Mouse (Mus musculus): ENCODE measurements around the gene Swt1. TPM values are rescaled to one million over a fixed set of nuclear protein-coding genes. Genes with fewer than 3 reads are reported as not detected.
"Not testable (repeated sequence)": the region's sequence is repeated elsewhere in the genome, so short reads cannot be mapped to it uniquely, and the experiment has no call there.

Gene Swt1
- polyA plus RNA-seq, 1 experiment: 0.31 TPM

DNA sequence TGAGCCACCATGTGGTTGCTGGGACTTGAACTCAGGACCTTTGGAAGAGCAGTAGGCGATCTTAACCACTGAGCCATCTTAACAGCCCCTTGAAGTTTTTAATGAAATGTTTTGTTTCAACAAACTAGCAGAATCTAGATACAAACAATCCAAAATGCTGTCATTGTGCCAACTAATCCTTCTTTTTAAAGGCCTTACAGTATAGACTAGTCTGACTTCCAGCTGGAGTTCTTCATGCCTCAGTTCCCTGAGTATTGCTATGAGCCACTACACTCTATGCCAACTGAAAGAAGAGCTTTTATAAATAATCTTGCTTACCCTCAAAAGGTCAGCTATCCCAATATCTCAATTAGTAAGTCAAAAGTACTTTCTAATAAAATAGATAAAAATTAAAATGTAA lies 55.4 kb downstream of the Swt1 start:
- Histone ChIP-seq H3K27me3 (ENCODE audit: control insufficient read depth) (no peaks in the 10 kb centered on the region), H3K36me3 (ENCODE audit: control insufficient read depth) (peaks cover 36% of the 10 kb centered on the region), H3K4me3 (replicated peaks) (no peak overlapping the region), H3K4me1 (ENCODE audit: control insufficient read depth) (no peaks in the 10 kb centered on the region), H3K9me3 (ENCODE audit: control insufficient read depth, low read length) (no peaks in the 10 kb centered on the region)
- no peak for TF ChIP-seq GATA1 (IDR thresholded peaks at IDR 0.05; ENCODE audit: low read length)
- TF ChIP-seq TAL1 (IDR thresholded peaks at IDR 0.05; ENCODE audit: low read length): no peak

DNA sequence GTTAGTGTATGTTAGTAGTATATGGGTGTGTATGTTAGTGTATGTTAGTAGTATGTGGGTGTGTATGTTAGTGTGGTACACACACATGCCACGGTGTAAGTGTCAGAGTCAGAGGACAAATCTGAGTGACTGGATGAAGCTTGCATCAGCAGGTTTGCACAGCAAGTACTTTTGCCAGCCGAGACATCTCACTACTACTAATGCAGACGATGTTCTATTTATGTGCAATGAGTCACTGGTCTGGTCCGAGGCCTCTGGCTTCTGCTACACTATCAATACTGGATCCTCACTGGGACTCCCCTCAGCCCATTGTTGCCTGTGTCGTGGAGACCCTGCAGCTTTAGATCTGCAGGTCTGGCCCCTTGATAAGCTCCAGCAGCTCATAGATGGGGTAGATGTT lies 56.7 kb downstream of the Swt1 start:
- TF ChIP-seq TAL1 (IDR thresholded peaks at IDR 0.05; ENCODE audit: low read length): no peak
- no peak for TF ChIP-seq GATA1 (IDR thresholded peaks at IDR 0.05; ENCODE audit: low read length)
- H3K4me3 ChIP-seq (replicated peaks): no peak overlapping the region
- peaks cover 48% of the 10 kb centered on the region for H3K36me3 ChIP-seq (ENCODE audit: control insufficient read depth)
- H3K9me3 ChIP-seq (ENCODE audit: control insufficient read depth, low read length): no peaks in the 10 kb centered on the region
- no peaks in the 10 kb centered on the region for H3K27me3 ChIP-seq (ENCODE audit: control insufficient read depth)
- no peaks in the 10 kb centered on the region for H3K4me1 ChIP-seq (ENCODE audit: control insufficient read depth)

DNA sequence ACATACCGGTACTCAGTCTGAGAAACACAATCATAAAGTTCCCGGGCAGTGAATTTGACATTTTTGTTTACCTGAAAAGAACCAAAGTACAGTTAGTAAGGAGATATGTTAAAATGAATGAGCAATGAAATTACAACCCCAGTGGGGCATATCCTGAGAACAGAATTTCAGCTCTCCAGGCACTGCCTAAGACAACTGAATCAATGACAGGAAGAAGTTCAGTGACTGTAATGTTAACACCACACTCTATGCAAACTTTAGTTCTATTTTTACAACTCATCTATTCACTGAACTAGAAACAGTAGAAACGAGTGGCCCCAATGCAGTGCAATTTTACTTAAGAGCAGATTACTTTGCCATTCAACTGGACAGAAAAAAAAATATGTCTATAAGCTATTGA lies 57.7 kb downstream of the Swt1 start:
- TF ChIP-seq GATA1 (IDR thresholded peaks at IDR 0.05; ENCODE audit: low read length): no peak
- TF ChIP-seq TAL1 (IDR thresholded peaks at IDR 0.05; ENCODE audit: low read length): no peak
- Histone ChIP-seq H3K27me3 (ENCODE audit: control insufficient read depth) (no peaks in the 10 kb centered on the region), H3K4me3 (replicated peaks) (no peak overlapping the region), H3K36me3 (ENCODE audit: control insufficient read depth) (peaks cover 57% of the 10 kb centered on the region), H3K4me1 (ENCODE audit: control insufficient read depth) (no peaks in the 10 kb centered on the region), H3K9me3 (ENCODE audit: control insufficient read depth, low read length) (no peaks in the 10 kb centered on the region)

DNA sequence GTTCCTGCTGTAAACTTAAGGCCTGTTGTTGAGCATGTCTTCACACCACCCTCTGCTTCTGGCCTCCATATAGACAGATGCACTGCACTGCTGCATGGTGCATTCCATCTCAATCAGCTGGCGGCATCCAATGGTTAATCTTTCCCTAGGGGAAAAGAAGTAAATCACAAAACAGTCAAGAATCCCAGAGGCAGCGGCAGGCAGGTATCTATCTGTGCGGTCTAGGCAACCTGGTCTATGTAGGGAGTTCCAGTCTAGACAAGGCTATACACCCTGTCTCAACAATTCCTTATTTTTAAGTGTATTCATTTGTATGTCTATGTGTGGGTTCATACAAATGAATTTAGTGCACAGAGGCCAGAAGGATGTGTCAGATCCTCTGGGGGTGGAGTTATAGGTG lies 59.8 kb downstream of the Swt1 start:
- TF ChIP-seq GATA1 (IDR thresholded peaks at IDR 0.05; ENCODE audit: low read length) (no peak), TAL1 (IDR thresholded peaks at IDR 0.05; ENCODE audit: low read length) (no peak)
- Histone ChIP-seq H3K36me3 (ENCODE audit: control insufficient read depth) (peaks cover 73% of the 10 kb centered on the region), H3K4me1 (ENCODE audit: control insufficient read depth) (no peaks in the 10 kb centered on the region), H3K27me3 (ENCODE audit: control insufficient read depth) (no peaks in the 10 kb centered on the region), H3K9me3 (ENCODE audit: control insufficient read depth, low read length) (no peaks in the 10 kb centered on the region), H3K4me3 (replicated peaks) (no peak overlapping the region)

DNA sequence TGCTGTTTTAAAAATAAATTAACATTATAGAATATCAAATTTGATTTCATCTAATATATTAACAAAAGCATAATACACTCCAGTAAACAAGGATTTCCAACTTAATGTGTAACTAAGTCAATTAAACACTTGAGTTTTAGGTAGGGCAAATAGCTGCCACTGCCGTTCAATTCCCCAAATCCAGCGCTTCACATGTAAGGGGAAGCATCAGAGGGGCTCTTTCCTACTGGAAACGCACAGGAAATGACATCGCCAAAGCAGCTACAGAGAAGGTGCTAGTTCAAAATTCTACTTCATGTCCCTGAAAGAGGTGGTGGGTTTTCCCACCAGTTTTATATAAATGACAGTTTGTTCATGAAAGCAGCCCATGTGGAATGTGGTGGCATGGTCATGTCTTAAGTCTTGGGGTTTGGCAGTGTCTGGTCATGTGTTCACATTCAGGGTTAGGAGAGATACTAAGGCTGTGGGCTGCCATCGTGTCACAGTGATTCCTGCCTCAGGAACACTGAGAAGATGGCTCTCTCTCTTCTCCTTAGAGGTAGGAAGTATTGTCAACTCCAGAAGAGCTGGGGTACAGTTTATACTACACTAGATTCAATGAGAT lies 60.4 kb downstream of the Swt1 start:
- TF ChIP-seq GATA1 (IDR thresholded peaks at IDR 0.05; ENCODE audit: low read length): no peak
- TF ChIP-seq TAL1 (IDR thresholded peaks at IDR 0.05; ENCODE audit: low read length): no peak
- Histone ChIP-seq H3K36me3 (ENCODE audit: control insufficient read depth) (peaks cover 79% of the 10 kb centered on the region), H3K4me3 (replicated peaks) (no peak overlapping the region), H3K27me3 (ENCODE audit: control insufficient read depth) (no peaks in the 10 kb centered on the region), H3K9me3 (ENCODE audit: control insufficient read depth, low read length) (no peaks in the 10 kb centered on the region), H3K4me1 (ENCODE audit: control insufficient read depth) (no peaks in the 10 kb centered on the region)

DNA sequence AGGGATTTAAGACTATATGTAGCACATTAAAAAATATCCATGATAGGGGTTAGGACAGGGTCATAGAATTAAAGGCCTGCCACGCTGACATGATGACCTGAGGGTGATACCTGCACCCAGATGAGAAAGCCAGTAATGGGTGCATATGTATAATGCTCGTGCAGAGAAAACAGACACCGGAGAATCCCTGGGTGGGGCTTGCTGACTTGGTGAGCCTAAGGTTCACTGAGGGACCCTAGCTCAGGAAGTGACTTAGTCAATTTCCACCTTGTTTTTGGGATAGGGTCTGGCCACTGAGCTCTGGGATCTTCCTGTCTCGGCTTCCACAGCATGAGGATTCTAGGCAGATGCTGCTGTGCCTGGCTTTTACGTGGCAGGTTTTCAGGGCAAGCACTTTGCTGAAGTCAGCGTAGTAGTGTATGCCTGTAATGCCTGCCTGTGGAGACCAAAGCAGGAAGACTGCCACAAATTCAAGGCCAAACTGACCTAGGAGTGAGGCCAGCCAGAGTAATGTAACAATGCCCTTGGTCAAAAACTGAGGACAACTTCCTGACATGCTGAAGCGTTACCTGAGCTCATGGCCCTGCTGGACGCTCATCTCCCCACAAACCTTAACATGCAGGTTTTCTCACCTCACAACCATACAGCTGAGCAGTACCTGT lies 61.2 kb downstream of the Swt1 start:
- H3K36me3 ChIP-seq (ENCODE audit: control insufficient read depth): peaks cover 87% of the 10 kb centered on the region

DNA sequence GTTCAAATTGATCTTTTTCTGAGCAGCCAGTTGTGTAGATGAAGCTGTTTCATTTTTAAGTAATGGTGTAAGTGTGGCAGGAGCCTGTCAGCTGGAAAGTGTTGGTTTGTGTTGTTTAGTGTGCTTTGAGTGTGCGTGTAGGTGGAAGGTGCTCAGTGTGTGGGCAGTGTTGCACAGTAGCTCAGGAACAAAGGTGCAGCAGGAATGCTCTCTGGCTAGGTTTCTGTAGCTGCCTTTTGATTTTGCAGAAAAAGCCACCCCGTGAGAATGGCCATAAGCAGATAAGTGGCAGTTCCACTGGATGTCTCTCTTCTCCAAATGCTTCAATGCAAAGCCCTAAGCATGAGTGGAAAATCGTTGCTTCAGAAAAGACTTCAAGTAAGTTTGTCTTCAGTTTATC lies 68.9 kb downstream of the Swt1 start:
- Histone ChIP-seq H3K36me3 (ENCODE audit: control insufficient read depth) (peaks cover 100% of the 10 kb centered on the region), H3K9me3 (ENCODE audit: control insufficient read depth, low read length) (no peaks in the 10 kb centered on the region), H3K4me1 (ENCODE audit: control insufficient read depth) (no peaks in the 10 kb centered on the region), H3K27me3 (ENCODE audit: control insufficient read depth) (no peaks in the 10 kb centered on the region), H3K4me3 (replicated peaks) (no peak overlapping the region)
- no peak for TF ChIP-seq TAL1 (IDR thresholded peaks at IDR 0.05; ENCODE audit: low read length)

More for the DNA sequence above, 61.2 kb downstream of the Swt1 start:
- H3K27me3 ChIP-seq (ENCODE audit: control insufficient read depth): no peaks in the 10 kb centered on the region
- no peaks in the 10 kb centered on the region for H3K4me1 ChIP-seq (ENCODE audit: control insufficient read depth)
- H3K9me3 ChIP-seq (ENCODE audit: control insufficient read depth, low read length): no peaks in the 10 kb centered on the region
- no peak for TF ChIP-seq TAL1 (IDR thresholded peaks at IDR 0.05; ENCODE audit: low read length)
- no peak for TF ChIP-seq GATA1 (IDR thresholded peaks at IDR 0.05; ENCODE audit: low read length)
- H3K4me3 ChIP-seq (replicated peaks): no peak overlapping the region

DNA sequence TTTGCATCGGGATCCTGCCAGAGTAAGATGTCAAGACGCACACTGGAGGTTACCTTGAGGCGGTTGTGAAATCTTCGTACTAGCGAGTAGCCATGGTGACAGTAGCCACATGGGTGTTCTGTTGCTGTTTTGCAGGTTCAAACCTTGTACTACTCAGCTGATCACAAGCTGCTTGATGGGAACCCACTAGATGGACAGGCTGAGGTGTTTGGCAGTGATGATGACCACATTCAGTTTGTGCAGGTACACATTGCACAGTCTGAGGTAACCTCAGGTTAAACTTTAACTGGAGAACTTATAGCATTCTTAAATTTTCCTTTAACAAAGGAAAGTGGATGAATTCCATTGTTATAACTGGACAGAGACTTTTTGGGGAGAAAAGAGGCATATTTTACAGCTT lies 72.3 kb downstream of the Swt1 start:
- Histone ChIP-seq H3K9me3 (ENCODE audit: control insufficient read depth, low read length) (no peaks in the 10 kb centered on the region), H3K27me3 (ENCODE audit: control insufficient read depth) (no peaks in the 10 kb centered on the region), H3K4me3 (replicated peaks) (no peak overlapping the region), H3K4me1 (ENCODE audit: control insufficient read depth) (no peaks in the 10 kb centered on the region), H3K36me3 (ENCODE audit: control insufficient read depth) (peaks cover 100% of the 10 kb centered on the region)
- no peak for TF ChIP-seq TAL1 (IDR thresholded peaks at IDR 0.05; ENCODE audit: low read length)
- TF ChIP-seq GATA1 (IDR thresholded peaks at IDR 0.05; ENCODE audit: low read length): no peak

DNA sequence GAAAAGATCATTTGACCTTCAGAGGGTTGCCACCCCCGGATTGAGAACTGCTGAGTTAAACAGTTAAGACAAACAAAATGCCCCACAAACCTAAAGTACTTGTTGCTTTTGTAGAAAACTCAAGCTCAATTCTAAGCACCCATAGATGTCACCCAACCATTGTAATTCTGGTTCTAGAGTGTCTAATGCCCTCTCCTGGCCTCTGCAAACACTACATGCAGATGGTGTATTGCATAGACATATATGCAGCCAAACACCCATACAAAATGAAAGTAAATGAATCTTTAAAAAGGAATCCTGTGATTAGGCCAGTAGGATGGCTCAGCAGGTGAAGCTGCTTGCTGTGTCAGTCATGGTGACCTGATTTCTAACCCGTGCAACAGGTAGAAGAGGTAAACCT lies 75.3 kb downstream of the Swt1 start:
- H3K4me1 ChIP-seq (ENCODE audit: control insufficient read depth): peaks cover 7% of the 10 kb centered on the region
- H3K27me3 ChIP-seq (ENCODE audit: control insufficient read depth): no peaks in the 10 kb centered on the region
- no peak overlapping the region for H3K4me3 ChIP-seq (replicated peaks)
- TF ChIP-seq GATA1 (IDR thresholded peaks at IDR 0.05; ENCODE audit: low read length) (no peak), TAL1 (IDR thresholded peaks at IDR 0.05; ENCODE audit: low read length) (no peak)
- H3K36me3 ChIP-seq (ENCODE audit: control insufficient read depth): peaks cover 93% of the 10 kb centered on the region
- H3K9me3 ChIP-seq (ENCODE audit: control insufficient read depth, low read length): no peaks in the 10 kb centered on the region

DNA sequence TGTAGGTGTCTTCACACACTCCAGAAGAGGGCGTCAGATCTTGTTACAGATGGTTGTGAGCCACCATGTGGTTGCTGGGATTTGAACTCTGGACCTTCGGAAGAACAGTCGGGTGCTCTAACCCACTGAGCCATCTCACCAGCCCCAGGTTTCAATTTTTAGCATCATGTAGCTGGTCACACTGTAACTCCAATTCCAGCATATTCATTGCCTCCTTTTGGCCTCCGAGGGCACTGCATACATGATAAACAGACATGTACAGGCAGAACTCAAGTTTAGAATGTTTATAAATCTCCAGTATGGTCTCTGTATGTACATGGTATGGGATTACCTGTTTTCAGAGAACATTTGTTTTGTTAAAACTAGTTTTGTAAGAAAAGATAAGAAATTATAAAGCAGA lies 80.0 kb downstream of the Swt1 start:
- not testable (repeated sequence) for H3K27me3 ChIP-seq (ENCODE audit: control insufficient read depth); H3K9me3 ChIP-seq (ENCODE audit: control insufficient read depth, low read length); H3K4me3 ChIP-seq (replicated peaks)
- H3K36me3 ChIP-seq (ENCODE audit: control insufficient read depth): peaks cover 47% of the 10 kb centered on the region
- peaks cover 45% of the 10 kb centered on the region for H3K4me1 ChIP-seq (ENCODE audit: control insufficient read depth)

All from erythroblast, embryonic 14.5 days (primary cell).